Mouse (Mus musculus) hematopoietic stem cell, adult 5-6 weeks (primary cell): ENCODE results near the gene Esyt2. TPM values are rescaled to one million over a fixed set of nuclear protein-coding genes. Genes with fewer than 3 reads are reported as not detected.
A peak's percentile ranks its signal among the peaks of the same experiment; 100 is the strongest.

ENCODE experiments used
- ATAC-seq, 2 experiments: fragments of 125-278 bp in 1 of 2; replicated peaks in 1 of 2; 2 replicates each; pipeline ENCODE4 v1.8.0; 2016 to 2017; ENCODE audit warnings: inconsistent platforms in 2 of 2, mild to moderate bottlenecking in 2 of 2, moderate number of reproducible peaks in 2 of 2, low read depth in 1 of 2, moderate TSS enrichment in 1 of 2; ENCODE audit not compliant: low FRiP score in 2 of 2, poor library complexity in 2 of 2, severe bottlenecking in 2 of 2, insufficient read depth in 1 of 2, low TSS enrichment in 1 of 2
- total RNA-seq: library from RNA; stranded (forward); fragments of 172-1452, 232-1000 nt; gene quantifications from 2 replicates; pipeline ENCODE4 v1.2.3, GENCODE M21; 2017

Gene Esyt2
- total RNA-seq, 1 experiment from 2014 or later: 71.3 TPM

- ATAC-seq: no peak
Measured at GRCm38 (mm10) chr12:116396072-116396695, 115.2 kb downstream of the Esyt2 start.

- no peak for ATAC-seq
Measured at GRCm38 (mm10) chr12:116404012-116404679, 123.2 kb downstream of the Esyt2 start.

- ATAC-seq: peak; percentile 98
Measured at GRCm38 (mm10) chr12:116405045-116405835, 124.2 kb downstream of the Esyt2 start, which contains the start of gene Ncapg2. TSS of gene Ncapg2 (plus strand) at chr12:116405402.

GRCm38 (mm10) chr12:116405836-116406155 is 124.8 kb downstream of the Esyt2 start:
- ATAC-seq: no peak

- no peak for ATAC-seq
Measured at GRCm38 (mm10) chr12:116407883-116408282, 126.9 kb downstream of the Esyt2 start.

GRCm38 (mm10) chr12:116414941-116415340 is 133.9 kb downstream of the Esyt2 start:
- no peak for ATAC-seq

GRCm38 (mm10) chr12:116416514-116416913 is 135.5 kb downstream of the Esyt2 start:
- no peak for ATAC-seq

GRCm38 (mm10) chr12:116421656-116422055 is 140.7 kb downstream of the Esyt2 start:
- no peak for ATAC-seq

GRCm38 (mm10) chr12:116425392-116425791 is 144.4 kb downstream of the Esyt2 start:
- no peak for ATAC-seq

- peak; percentile 30 to 44; a peak in 1 of 4 replicates for ATAC-seq
Measured at GRCm38 (mm10) chr12:116433742-116434141, 152.7 kb downstream of the Esyt2 start.

- ATAC-seq: peak; percentile 75 to 80; a peak in 3 of 4 replicates
Measured at GRCm38 (mm10) chr12:116435232-116435631, 154.2 kb downstream of the Esyt2 start.

- peak; percentile 61 to 64 for ATAC-seq
Measured at GRCm38 (mm10) chr12:116436125-116436524, 155.1 kb downstream of the Esyt2 start.

GRCm38 (mm10) chr12:116438591-116438990 is 157.6 kb downstream of the Esyt2 start:
- ATAC-seq: no peak

Other genes starting within 250 kb of the Esyt2 start
- gene Zfp386, start 233.5 kb upstream of the Esyt2 start, total RNA-seq: 78.7 and 85.0 TPM in 2 replicates
- 9.4 and 12.2 TPM in 2 replicates for gene Vipr2, start 203.5 kb upstream of the Esyt2 start, total RNA-seq
- 11.3 and 20.1 TPM in 2 replicates for gene Wdr60, start 18.2 kb upstream of the Esyt2 start, total RNA-seq
- gene Gm11027, start 5.8 kb upstream of the Esyt2 start, total RNA-seq: not detected in 2 replicates
- gene Ncapg2, start 124.2 kb downstream of the Esyt2 start, total RNA-seq: 113 and 126 TPM in 2 replicates
- not detected in 2 replicates for gene Ptprn2, start 204.5 kb downstream of the Esyt2 start, total RNA-seq